Mouse (Mus musculus): ENCODE results near the gene Qrich1.

Qrich1 gene

GRCm38 (mm10) chr9:108516380-108517251, at the start of gene Qrich1:
Qrich1 (plus strand) TSS chr9:108516806.
- ChIA-PET CTCF (interaction anchor here (0.5 to 1.6 kb wide), 11 partner anchors 9 to 640 kb away, joined by 3 to 6 read pairs (median 3); partner anchors contain the start of genes Qars (in 2 of the 4), Dalrd3 (in 1 of the 4) and Ndufaf3 (in 1 of the 4)), POLR2A (interaction anchor here (0.5 to 12.6 kb wide), 123 partner anchors 8 to 1414 kb away, joined by 3 to 192 read pairs (median 5); partner anchors contain the start of genes Qars (in 4 of the 4), Usp19 (in 4 of the 4), Dalrd3 (in 3 of the 4) and Gpx1 (in 3 of the 4))

- ChIA-PET CTCF (interaction anchor here in 3 of 4 experiments (0.6 to 1.6 kb wide), 7 partner anchors 10 to 801 kb away, joined by 3 to 5 read pairs (median 3); partner anchors contain the start of genes Lamb2 (in 1 of the 3) and Usp19 (in 1 of the 3)), POLR2A (interaction anchor here in 3 of 4 experiments (0.9 to 2.1 kb wide), 10 partner anchors 9 to 130 kb away, joined by 3 to 11 read pairs (median 4); partner anchors contain the start of genes 1700102P08Rik (in 1 of the 3), Gpx1 (in 1 of the 3), Lamb2 (in 1 of the 3) and Qrich1 (in 1 of the 3))
Observed at GRCm38 (mm10) chr9:108469430-108469829, 47.2 kb upstream of the Qrich1 start.

- POLR2A ChIA-PET = interaction anchor here in 3 of 4 experiments (0.6 to 2.1 kb wide), 13 partner anchors 9 to 131 kb away, joined by 3 to 11 read pairs (median 3); partner anchors contain the start of genes 1700102P08Rik (in 1 of the 3), Gpx1 (in 1 of the 3), Lamb2 (in 1 of the 3) and Qars (in 1 of the 3)
Observed at GRCm38 (mm10) chr9:108469845-108470244, 46.8 kb upstream of the Qrich1 start.

GRCm38 (mm10) chr9:108474528-108474927, 42.1 kb upstream of the Qrich1 start:
- ChIA-PET CTCF (interaction anchor here in 2 of 4 experiments (0.6 to 1.6 kb wide), 2 partner anchors 22 to 42 kb away, joined by 3 read pairs; partner anchors contain the start of gene Qrich1 (in 1 of the 2)), POLR2A (interaction anchor here in 2 of 4 experiments (1.0 to 2.1 kb wide), 4 partner anchors 13 to 43 kb away, joined by 3 to 6 read pairs (median 4); partner anchors contain the start of genes Klhdc8b (in 1 of the 2) and Usp19 (in 1 of the 2))

More at GRCm38 (mm10) chr9:108469845-108470244, 46.8 kb upstream of the Qrich1 start:
- CTCF ChIA-PET = interaction anchor here in 2 of 4 experiments (0.6 to 1.6 kb wide), 6 partner anchors 10 to 83 kb away, joined by 3 to 5 read pairs (median 3); partner anchors contain the start of genes Lamb2 (in 1 of the 2) and Usp19 (in 1 of the 2)

GRCm38 (mm10) chr9:108478638-108479156, 37.9 kb upstream of the Qrich1 start:
- POLR2A ChIA-PET = interaction anchor here (0.7 to 6.6 kb wide), 31 partner anchors 9 to 215 kb away, joined by 3 to 70 read pairs (median 5); partner anchors contain the start of genes Usp19 (in 4 of the 4), Qrich1 (in 3 of the 4), Impdh2 (in 2 of the 4) and Ndufaf3 (in 2 of the 4)
- CTCF ChIA-PET = interaction anchor here in 3 of 4 experiments (0.6 to 2.1 kb wide), 5 partner anchors 9 to 205 kb away, joined by 3 to 5 read pairs (median 5); no protein-coding TSS in a partner anchor

- ChIA-PET POLR2A (interaction anchor here (0.6 to 6.6 kb wide), 31 partner anchors 9 to 216 kb away, joined by 3 to 70 read pairs (median 6); partner anchors contain the start of genes Usp19 (in 4 of the 4), Qrich1 (in 3 of the 4), Impdh2 (in 2 of the 4) and Ndufaf3 (in 2 of the 4)), CTCF (interaction anchor here in 2 of 4 experiments (0.6 to 2.1 kb wide), 4 partner anchors 10 to 27 kb away, joined by 3 to 5 read pairs (median 5); no protein-coding TSS in a partner anchor)
Observed at GRCm38 (mm10) chr9:108479241-108479640, 37.4 kb upstream of the Qrich1 start.

- ChIA-PET CTCF (interaction anchor here in 3 of 4 experiments (0.5 to 2.1 kb wide), 5 partner anchors 10 to 193 kb away, joined by 3 to 5 read pairs (median 4); no protein-coding TSS in a partner anchor), POLR2A (interaction anchor here (0.6 to 6.6 kb wide), 32 partner anchors 9 to 216 kb away, joined by 3 to 70 read pairs (median 6); partner anchors contain the start of genes Usp19 (in 4 of the 4), Qrich1 (in 3 of the 4), Impdh2 (in 2 of the 4) and Ndufaf3 (in 2 of the 4))
Observed at GRCm38 (mm10) chr9:108479721-108480351, 36.8 kb upstream of the Qrich1 start, which contains the start of gene Lamb2. Lamb2 (plus strand) TSS chr9:108479736.

- ChIA-PET POLR2A (interaction anchor here in 3 of 4 experiments (0.6 to 6.6 kb wide), 19 partner anchors 8 to 212 kb away, joined by 3 to 70 read pairs (median 7); partner anchors contain the start of genes Qrich1 (in 3 of the 3), Usp19 (in 3 of the 3), Qars (in 2 of the 3) and Ccdc71 (in 1 of the 3)), CTCF (interaction anchor here in 2 of 4 experiments (0.7 to 1.2 kb wide), 2 partner anchors 28 kb away, joined by 3 read pairs; no protein-coding TSS in a partner anchor)
Observed at GRCm38 (mm10) chr9:108480813-108481519, 35.6 kb upstream of the Qrich1 start.

GRCm38 (mm10) chr9:108481520-108482210, 34.9 kb upstream of the Qrich1 start:
- POLR2A ChIA-PET = interaction anchor here in 3 of 4 experiments (0.6 to 6.6 kb wide), 13 partner anchors 8 to 176 kb away, joined by 3 to 70 read pairs (median 10); partner anchors contain the start of genes Usp19 (in 3 of the 3), Qars (in 2 of the 3), Qrich1 (in 2 of the 3) and Ccdc71 (in 1 of the 3)
- CTCF ChIA-PET = no interaction called here

- CTCF ChIA-PET = no interaction called here
- POLR2A ChIA-PET = interaction anchor here in 2 of 4 experiments (1.0 to 6.6 kb wide), 4 partner anchors 9 to 222 kb away, joined by 3 to 70 read pairs (median 22); partner anchors contain the start of genes Ccdc71 (in 1 of the 2), Impdh2 (in 1 of the 2), Klhdc8b (in 1 of the 2) and Usp19 (in 1 of the 2)
Observed at GRCm38 (mm10) chr9:108483051-108483790, 33.4 kb upstream of the Qrich1 start.

- ChIA-PET POLR2A (no interaction called here), CTCF (no interaction called here)
Observed at GRCm38 (mm10) chr9:108484021-108484420, 32.6 kb upstream of the Qrich1 start.

- POLR2A ChIA-PET = no interaction called here
- CTCF ChIA-PET = no interaction called here
Observed at GRCm38 (mm10) chr9:108485301-108485875, 31.2 kb upstream of the Qrich1 start.

GRCm38 (mm10) chr9:108486973-108487530, 29.6 kb upstream of the Qrich1 start:
- ChIA-PET POLR2A (interaction anchor here in 2 of 4 experiments (1.1 to 1.2 kb wide), 3 partner anchors 21 to 148 kb away, joined by 3 read pairs; partner anchors contain the start of genes Gpx1 (in 1 of the 2) and Qars (in 1 of the 2)), CTCF (no interaction called here)

GRCm38 (mm10) chr9:108488403-108488802, 28.2 kb upstream of the Qrich1 start:
- ChIA-PET POLR2A (interaction anchor here in 3 of 4 experiments (0.8 to 8.3 kb wide), 10 partner anchors 8 to 36 kb away, joined by 3 to 70 read pairs (median 3); partner anchors contain the start of genes Lamb2 (in 2 of the 3), Qars (in 1 of the 3) and Qrich1 (in 1 of the 3)), CTCF (no interaction called here)
